Mouse (Mus musculus) embryo, embryonic 10 days (tissue): ENCODE measurements at regions not wholly inside any gene's neighbourhood (a gene's known extent, or its start where the extent isn't known, plus 50 kb on each side); places are given as distances from the start of the nearest gene placed in this dataset.
"Not testable (repeated sequence)": the region's sequence is repeated elsewhere in the genome, so short reads cannot be mapped to it uniquely, and the experiment has no call there.

ENCODE experiments used
- DNase-seq: peaks from one replicate; pipeline ENCODE4 v3.0.0-alpha.2; 2015; ENCODE audit warnings: low spot score

DNA sequence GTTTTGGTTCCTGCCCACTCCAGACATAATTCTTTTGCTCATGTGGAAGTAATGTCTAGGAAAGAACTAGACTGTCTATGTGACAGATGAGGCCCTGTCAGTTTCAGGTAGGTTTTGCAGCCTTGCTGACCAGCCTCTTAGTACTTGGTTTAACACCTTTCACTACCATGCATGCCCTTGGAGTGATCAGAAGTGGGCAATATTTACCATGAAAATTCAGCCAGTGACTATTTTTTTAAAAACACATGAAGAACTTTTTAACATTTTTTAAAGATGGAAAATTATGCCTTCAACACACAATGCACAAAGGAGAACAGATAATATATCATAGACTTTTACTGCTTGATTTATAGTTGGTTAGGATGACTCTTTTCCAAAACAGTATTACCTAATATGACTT is 58.1 kb downstream of the Cox7c start:
- no peak for DNase-seq

GRCm38 (mm10) chr13:85982089-85982488 is 64.6 kb downstream of the Cox7c start:
- DNase-seq: no peak

GRCm38 (mm10) chr13:85964005-85964404 is 82.7 kb downstream of the Cox7c start:
- not testable (repeated sequence) for DNase-seq

DNA sequence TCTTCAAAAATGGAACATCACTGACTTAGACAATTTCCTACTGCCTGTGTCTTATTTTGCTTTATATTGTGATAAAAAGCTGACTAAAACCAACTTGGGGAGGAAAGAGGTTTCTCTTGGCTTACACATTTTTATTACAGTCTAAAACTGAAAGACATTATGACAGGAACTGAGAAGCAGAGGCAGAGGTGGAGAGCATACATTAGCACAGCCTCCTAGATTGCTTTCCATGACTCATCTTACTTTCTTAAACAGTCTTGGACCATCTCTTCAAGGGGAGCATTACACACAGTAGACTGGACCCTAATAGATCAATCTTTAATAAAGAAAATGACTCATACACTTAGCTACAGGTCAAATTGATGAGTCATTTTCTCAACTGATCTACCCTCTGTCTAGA is 91.4 kb downstream of the Cox7c start:
- no peak for DNase-seq

- DNase-seq: no peak
Observed at GRCm38 (mm10) chr13:85952896-85953295, 93.8 kb downstream of the Cox7c start.

DNA sequence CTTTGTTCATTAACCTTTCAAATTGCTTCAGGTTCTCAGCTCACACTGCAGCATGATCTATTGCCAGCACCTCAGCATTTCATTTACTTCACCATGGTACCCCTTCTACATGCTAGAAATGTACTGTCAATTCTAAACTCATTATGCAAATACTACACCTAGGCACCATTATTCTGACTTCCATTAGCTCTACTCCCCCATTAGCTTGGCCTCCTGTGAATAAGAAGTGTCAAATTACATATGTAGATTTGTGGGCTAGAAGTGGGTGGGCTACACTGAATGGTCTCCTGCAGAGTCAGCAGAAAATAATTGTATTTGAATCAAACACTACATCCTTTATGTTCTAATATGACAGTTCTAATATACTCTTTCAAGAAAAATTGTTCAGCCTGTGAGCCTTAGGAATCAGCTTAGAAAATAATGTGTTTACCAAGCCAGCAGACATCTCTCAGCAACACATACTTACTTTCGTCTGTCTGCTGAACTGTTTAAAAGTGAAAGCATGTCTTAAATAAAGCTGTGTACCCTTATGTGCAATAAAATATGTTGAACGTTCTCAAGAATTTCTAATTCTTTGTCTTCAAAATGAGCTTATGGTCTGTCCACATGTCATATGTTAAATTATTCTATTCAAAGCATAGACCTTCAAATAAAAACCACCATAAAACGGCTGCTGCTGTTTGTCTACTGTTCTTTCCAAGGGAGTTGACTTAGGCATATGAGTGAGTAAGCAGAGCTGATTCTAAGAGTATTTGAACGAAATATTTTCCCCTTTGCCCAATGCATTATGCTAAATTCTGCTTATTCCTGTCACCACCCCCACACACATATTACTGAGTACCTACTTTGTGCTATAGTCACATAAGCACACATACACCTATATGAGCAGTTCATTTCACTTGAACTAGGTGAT is 119.6 kb downstream of the Cox7c start:
- peak; percentile 9 for DNase-seq

DNA sequence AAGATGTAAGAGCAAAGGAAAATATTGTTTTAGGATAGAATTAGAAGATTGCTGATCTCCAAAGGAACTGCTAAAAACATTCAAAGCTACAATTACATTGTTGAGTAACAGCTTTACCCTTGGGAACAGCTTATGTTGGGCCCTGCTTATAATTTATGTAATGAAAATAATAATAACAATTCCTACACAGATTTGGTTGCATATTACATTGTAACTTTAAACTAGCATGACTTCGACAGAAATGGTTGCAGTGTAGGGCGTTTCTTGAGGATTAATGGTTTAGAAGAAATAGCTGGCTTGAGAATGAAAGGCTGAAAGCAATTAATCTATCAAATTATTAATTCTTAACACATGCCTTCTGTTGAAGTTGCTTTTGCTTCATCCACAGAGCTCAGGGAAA is 120.4 kb downstream of the Cox7c start:
- no peak for DNase-seq

GRCm38 (mm10) chr13:85922696-85923095 is 124.0 kb downstream of the Cox7c start:
- DNase-seq: no peak

DNA sequence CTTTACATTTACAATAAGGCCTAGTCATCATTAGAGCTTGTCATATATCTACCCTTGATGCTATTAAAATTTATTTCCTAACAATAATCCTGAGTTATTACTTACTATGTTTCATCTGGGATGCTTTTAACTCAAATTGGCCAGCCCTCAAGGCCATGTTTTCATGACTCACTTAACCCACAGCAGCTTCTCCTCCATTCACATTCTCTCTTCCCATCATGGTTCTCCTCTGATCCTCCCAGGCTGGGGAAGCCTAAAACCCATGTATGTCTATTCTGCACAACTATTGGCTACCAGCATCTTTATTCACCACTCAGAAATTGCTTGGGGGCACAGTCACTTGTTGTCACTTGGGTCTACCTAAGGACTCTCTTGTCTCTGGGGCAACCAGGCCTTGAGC is 144.9 kb downstream of the Cox7c start:
- no peak for DNase-seq

- no peak for DNase-seq
Observed at GRCm38 (mm10) chr13:85897656-85898055, 149.0 kb downstream of the Cox7c start.

- DNase-seq: peak; percentile 3
Observed at GRCm38 (mm10) chr13:85895141-85895540, 151.6 kb downstream of the Cox7c start.

DNA sequence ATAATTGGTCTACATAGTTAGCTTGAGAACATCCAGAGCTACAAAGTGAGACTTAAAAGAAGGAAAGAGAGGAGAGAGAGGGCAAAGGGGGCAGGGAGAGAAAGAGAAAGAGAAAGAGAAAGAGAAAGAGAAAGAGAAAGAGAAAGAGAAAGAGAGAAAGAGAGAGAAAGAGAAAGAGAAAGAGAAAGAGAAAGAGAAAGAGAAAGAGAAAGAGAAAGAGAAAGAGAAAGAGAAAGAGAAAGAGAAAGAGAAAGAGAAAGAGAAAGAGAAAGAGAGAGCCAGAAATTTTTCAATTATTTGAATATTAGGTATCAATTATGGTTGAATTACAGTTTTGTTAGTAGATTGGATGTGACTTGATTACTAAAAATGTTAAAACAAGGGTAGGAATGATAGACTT is 156.9 kb downstream of the Cox7c start:
- DNase-seq: not testable (repeated sequence)

DNA sequence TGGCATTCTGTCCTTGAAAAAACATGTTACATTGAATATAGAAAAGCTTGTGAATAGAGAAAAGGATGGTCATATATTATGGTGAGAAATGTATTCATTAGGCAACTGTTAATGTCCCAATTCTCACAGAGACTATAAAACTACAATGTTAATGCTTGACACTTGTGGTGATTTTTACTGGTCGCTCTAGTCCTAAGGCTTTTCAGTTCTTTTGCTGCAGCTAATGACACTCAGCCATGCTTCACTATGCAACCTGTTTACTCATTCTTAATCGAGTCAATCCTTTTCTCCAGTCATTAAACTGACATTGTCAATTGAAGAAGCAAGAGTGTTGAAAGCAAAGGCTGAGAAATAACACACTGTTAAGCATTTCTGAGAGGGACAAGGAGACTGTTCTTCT is 163.9 kb downstream of the Cox7c start:
- no peak for DNase-seq

DNA sequence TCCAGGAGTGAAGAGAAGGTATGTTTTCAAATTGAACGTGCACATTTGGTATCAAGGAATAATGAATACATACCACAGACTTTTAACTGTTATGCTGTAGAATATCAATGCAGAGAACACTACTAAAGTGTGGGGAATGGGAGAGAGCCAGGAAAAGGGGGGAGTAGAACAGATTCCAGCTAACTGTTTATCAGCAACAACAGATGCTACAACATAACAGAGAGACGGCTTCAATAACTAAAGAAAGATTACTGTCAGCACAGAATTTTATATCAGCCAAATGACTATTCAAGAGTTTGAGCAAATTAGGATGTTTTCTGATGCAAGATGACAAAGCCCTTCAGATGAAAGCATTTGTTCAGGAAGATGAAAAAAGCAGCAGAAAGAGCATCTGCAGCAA is 183.0 kb downstream of the Cox7c start:
- no peak for DNase-seq

DNA sequence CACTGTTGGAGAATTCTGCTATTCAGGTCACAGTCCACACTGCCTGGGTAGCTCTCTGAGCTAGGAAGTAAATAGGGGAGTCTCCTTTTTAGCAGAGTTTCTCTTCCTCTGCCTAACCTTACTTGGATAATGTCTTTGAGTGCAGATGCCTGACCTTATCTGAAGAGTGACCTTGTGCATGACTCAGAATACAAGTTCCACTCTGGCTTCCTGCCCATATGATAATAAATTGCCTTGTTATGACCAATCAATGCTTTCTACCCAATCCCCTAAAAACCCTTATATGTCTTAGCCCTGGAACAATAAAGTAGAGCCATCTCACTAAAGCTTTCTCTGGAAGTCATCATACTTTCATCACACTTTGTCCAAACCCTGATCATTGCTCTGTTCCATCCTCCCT is 198.4 kb downstream of the Cox7c start:
- DNase-seq: no peak

- no peak for DNase-seq
Observed at GRCm38 (mm10) chr13:85829894-85830293, 216.8 kb downstream of the Cox7c start.
